Mouse (Mus musculus): ENCODE measurements around the gene Tmem44. TPM values are rescaled to one million over a fixed set of nuclear protein-coding genes. Genes with fewer than 3 reads are reported as not detected.

Gene Tmem44
- 5.8 and 6.7 TPM in 2 replicates for polyA plus RNA-seq (2015; fragmentation: Nextera tagmentation; extraction: Ambion mirVana)

DNA sequence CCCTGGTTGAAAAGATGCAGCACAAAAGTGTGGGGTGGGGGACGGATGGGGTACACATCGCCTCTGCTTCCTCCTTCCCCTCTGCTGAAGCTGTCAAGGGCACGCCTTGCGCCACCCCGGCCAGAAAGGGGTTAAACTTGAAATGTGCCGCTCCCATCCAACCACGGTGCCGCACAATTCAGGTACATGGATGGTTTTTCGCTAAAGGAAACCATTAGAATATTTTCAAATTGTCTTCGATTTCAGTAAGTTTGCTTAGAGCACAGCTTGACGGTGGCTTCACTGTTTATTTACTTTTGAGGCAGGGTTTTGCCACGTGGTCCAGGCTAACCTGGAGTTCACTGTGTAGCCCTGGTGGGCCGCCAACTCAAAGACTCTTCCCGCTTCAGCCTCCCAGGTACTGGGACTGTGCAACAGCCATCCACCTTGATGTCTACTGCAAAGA is at the start of gene Tmem44:
Gene Tmem44 (minus strand): TSS at position 95 of the 445 bp plus-strand sequence.

DNA sequence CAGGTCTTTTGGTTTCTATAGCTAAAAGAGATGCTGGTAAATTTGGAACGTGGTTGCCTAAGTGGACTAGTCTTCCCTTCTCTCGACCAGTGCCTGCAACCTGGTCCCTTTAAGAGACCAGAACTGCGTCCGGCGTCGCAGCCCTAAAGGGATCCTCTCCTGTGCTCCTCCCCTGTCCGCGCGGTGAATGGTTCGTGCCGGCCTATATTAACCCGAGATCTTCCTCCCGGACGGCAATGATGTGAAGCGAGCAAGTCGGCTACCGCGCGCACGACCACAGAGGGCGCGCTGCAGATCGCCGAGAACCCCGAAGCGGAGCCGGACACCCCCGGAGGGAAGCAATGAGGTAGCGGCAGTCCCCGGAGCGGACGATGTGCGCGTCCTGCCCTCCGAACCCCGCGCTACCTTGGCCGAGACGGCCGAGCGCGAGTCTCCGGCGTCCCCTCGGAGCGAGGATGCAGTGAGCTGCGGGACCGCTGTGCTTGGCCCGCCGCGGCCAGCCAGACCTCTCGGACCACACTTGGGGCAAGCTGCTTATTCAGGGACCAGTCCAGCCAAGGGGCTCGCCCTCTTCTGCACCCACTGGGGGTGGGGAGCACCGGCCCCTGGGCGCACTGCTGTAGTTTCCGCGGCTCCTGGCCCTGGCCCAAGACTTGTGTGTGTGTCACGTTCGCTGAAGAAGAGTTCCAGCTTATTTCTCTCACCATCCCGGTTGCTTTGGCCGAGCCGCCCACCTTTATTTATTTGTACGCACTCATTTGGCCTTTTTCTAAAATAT is 49.0 kb upstream of the Tmem44 start, which contains the start of gene Fam43a:
Gene Fam43a (plus strand): TSS at position 233 of the 778 bp plus-strand sequence.

DNA sequence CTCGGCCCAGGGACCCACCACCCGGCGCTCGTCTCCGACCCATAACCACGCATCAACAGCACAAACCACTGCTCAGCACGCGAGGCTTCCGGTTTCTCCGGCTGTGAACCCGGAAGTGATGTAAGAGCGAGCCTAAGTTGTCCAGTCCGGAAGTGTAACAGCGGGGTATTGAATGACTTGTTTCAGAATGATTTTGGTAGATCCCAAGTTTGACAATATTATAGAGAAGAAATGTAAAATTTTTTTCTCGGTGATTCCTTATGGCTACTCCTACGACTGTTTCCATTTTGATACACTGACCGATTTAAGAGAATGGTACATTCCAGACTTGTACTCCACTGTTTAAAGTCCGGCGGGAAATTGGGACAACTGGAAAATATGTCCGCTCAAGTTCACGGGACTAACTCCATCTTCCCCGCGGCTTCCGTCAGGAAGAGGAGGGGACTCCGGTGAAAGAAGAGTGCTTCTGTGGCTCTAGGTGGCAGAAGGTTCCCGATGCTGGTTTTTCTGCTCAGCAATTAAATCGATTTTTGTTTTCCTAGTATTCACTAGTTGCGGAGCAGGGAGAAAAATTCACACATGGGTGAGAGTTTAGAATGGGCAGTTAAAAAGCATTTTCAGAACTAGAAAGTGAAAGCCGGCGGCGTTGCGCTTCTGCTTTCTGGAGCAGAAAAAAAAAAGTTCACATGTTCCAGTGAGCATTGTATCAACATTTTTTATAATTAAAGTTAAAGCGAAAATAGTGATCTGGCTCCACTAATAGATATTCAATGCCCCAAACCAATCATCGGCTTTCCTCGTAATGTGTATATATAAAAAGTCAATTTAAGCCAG is 37.1 kb upstream of the Tmem44 start, which contains the start of gene Lsg1:
Gene Lsg1 (minus strand): TSS at position 99 of the 834 bp plus-strand sequence.

Other genes starting within 250 kb of the Tmem44 start
- gene Gp5, start 240.1 kb downstream of the Tmem44 start, polyA plus RNA-seq (2015; fragmentation: Nextera tagmentation; extraction: Ambion mirVana) = 0.17 and 0.19 TPM in 2 replicates
- 9.2 and 12.8 TPM in 2 replicates for gene Atp13a3, start 144.9 kb downstream of the Tmem44 start, polyA plus RNA-seq (2015; fragmentation: Nextera tagmentation; extraction: Ambion mirVana)
- 29.3 and 29.9 TPM in 2 replicates for gene Lsg1, start 36.8 kb upstream of the Tmem44 start, polyA plus RNA-seq (2015; fragmentation: Nextera tagmentation; extraction: Ambion mirVana)
- 19.3 and 26.3 TPM in 2 replicates for gene Fam43a, start 48.9 kb upstream of the Tmem44 start, polyA plus RNA-seq (2015; fragmentation: Nextera tagmentation; extraction: Ambion mirVana)

All from skeletal muscle tissue, postnatal 0 days (tissue).